Mouse (Mus musculus) CH12.LX (cell line): ENCODE data around the gene Qsox2. TPM values are rescaled to one million over a fixed set of nuclear protein-coding genes. Genes with fewer than 3 reads are reported as not detected.

ENCODE experiments used
- DNase-seq: peaks from one replicate; pipeline ENCODE4 v3.0.0-alpha.2; 2013; ENCODE audit errors: extremely low read depth
- H3K27ac ChIP-seq: 2 replicates; pipeline ENCODE4 v1.5.1; 2012; ENCODE audit warnings: low read depth, mild to moderate bottlenecking, control low read depth, moderate library complexity; ENCODE audit not compliant: insufficient read depth
- H3K27me3 ChIP-seq: replicated peaks from 2 replicates; pipeline ENCODE3; 2012; ENCODE audit warnings: inconsistent platforms
- H3K36me3 ChIP-seq, 2 experiments: replicated peaks in 1 of 2; 2 replicates each; pipeline versions ENCODE3 to v1.6.1; 2012; ENCODE audit warnings: inconsistent platforms in 1 of 2, low read length in 1 of 2, mild to moderate bottlenecking in 1 of 2, mixed read lengths in 1 of 2, moderate library complexity in 1 of 2; ENCODE audit not compliant: control insufficient read depth in 1 of 2, insufficient read depth in 1 of 2
- H3K4me1 ChIP-seq, 2 experiments: 2 replicates each; pipeline ENCODE4 v1.6.1; 2012; ENCODE audit warnings: inconsistent platforms in 1 of 2, moderate library complexity in 1 of 2; ENCODE audit not compliant: insufficient read depth in 2 of 2, control insufficient read depth in 1 of 2
- H3K4me2 ChIP-seq: 2 replicates; pipeline ENCODE4 v1.6.1; 2012; ENCODE audit warnings: low read depth, mild to moderate bottlenecking, control low read depth; ENCODE audit not compliant: poor library complexity, insufficient read depth, severe bottlenecking
- H3K4me3 ChIP-seq, 3 experiments: fragments of 150-350 bp in 1 of 3; sonication (generic) in 1 of 3; replicated peaks in 1 of 3; 2 replicates each; pipeline versions ENCODE3 to v1.5.1; 2011 to 2012; ENCODE audit warnings: low read depth in 2 of 3, low read length in 2 of 3, mild to moderate bottlenecking in 2 of 3, moderate library complexity in 2 of 3, control low read depth in 1 of 3, improper control_type of control experiment in 1 of 3, inconsistent platforms in 1 of 3, mixed read lengths in 1 of 3; ENCODE audit not compliant: poor library complexity in 1 of 3
- H3K79me2 ChIP-seq: replicated peaks from 2 replicates; pipeline ENCODE4 v1.6.1; 2012; ENCODE audit warnings: mild to moderate bottlenecking, moderate library complexity; ENCODE audit not compliant: control insufficient read depth, poor library complexity, insufficient read depth, severe bottlenecking; ENCODE audit errors: extremely low read depth
- H3K9ac ChIP-seq: 2 replicates; pipeline ENCODE4 v1.6.1; 2012; ENCODE audit warnings: low read depth, mild to moderate bottlenecking, control low read depth, moderate library complexity; ENCODE audit not compliant: insufficient read depth
- H3K9me3 ChIP-seq: replicated peaks from 2 replicates; pipeline ENCODE3; 2012; ENCODE audit warnings: low read length, inconsistent platforms, mixed read lengths
- CHD2 ChIP-seq: IDR thresholded peaks from 2 replicates; pipeline ENCODE4 v1.6.1; 2011; ENCODE audit warnings: low read length, improper control_type of control experiment
- E2F4 ChIP-seq: IDR thresholded peaks from 2 replicates; pipeline ENCODE4 v1.6.1; 2011; ENCODE audit warnings: low read depth, low read length, improper control_type of control experiment; ENCODE audit not compliant: insufficient replicate concordance
- ELF1 ChIP-seq: IDR thresholded peaks from 2 replicates; pipeline ENCODE4 v1.6.1; 2014; ENCODE audit warnings: low read depth, mild to moderate bottlenecking, inconsistent platforms, low read length, improper control_type of control experiment
- EP300 ChIP-seq: IDR thresholded peaks from 2 replicates; pipeline ENCODE4 v1.6.1; 2011; ENCODE audit warnings: low read length, improper control_type of control experiment
- GABPA ChIP-seq: IDR thresholded peaks from 2 replicates; pipeline ENCODE4 v1.6.1; 2012; ENCODE audit warnings: low read depth, low read length, improper control_type of control experiment, inconsistent platforms; ENCODE audit not compliant: insufficient replicate concordance
- HCFC1 ChIP-seq: IDR thresholded peaks from 2 replicates; pipeline ENCODE4 v1.6.1; 2012; ENCODE audit warnings: low read depth, mild to moderate bottlenecking, inconsistent platforms, low read length, improper control_type of control experiment
- JUND ChIP-seq: conservative IDR thresholded peaks from 2 replicates; pipeline ENCODE4 v1.6.1; 2011; ENCODE audit warnings: low read depth, low read length, improper control_type of control experiment
- KAT2A ChIP-seq: IDR thresholded peaks from 2 replicates; pipeline ENCODE4 v1.6.1; 2012; ENCODE audit warnings: low read length, improper control_type of control experiment, inconsistent platforms; ENCODE audit not compliant: insufficient replicate concordance
- MAFK ChIP-seq: IDR thresholded peaks from 2 replicates; pipeline ENCODE4 v1.6.1; 2011; ENCODE audit warnings: low read length, improper control_type of control experiment; ENCODE audit not compliant: insufficient replicate concordance
- MAX ChIP-seq: IDR thresholded peaks from 2 replicates; pipeline ENCODE4 v1.6.1; 2011; ENCODE audit warnings: low read length, improper control_type of control experiment
- MYC ChIP-seq: IDR thresholded peaks from 2 replicates; pipeline ENCODE4 v1.6.1; 2011; ENCODE audit warnings: low read depth, mild to moderate bottlenecking, improper control_type of control experiment, low read length
- NELFE ChIP-seq: IDR thresholded peaks from 2 replicates; pipeline ENCODE4 v1.6.1; 2011; ENCODE audit warnings: low read depth, low read length, improper control_type of control experiment
- POLR2A ChIP-seq: IDR thresholded peaks from 2 replicates; pipeline ENCODE4 v1.6.1; 2011; ENCODE audit warnings: low read depth, mild to moderate bottlenecking, improper control_type of control experiment, low read length
- RCOR1 ChIP-seq: conservative IDR thresholded peaks from 2 replicates; pipeline ENCODE4 v1.6.1; 2012; ENCODE audit warnings: low read depth, mild to moderate bottlenecking, inconsistent platforms, low read length, improper control_type of control experiment
- SIN3A ChIP-seq: IDR thresholded peaks from 2 replicates; pipeline ENCODE4 v1.6.1; 2012; ENCODE audit warnings: low read length, improper control_type of control experiment, inconsistent platforms
- SMC3 ChIP-seq: IDR thresholded peaks from 2 replicates; pipeline ENCODE4 v1.6.1; 2011; ENCODE audit warnings: low read depth, low read length, improper control_type of control experiment
- USF2 ChIP-seq: conservative IDR thresholded peaks from 2 replicates; pipeline ENCODE4 v1.6.1; 2011; ENCODE audit warnings: low read depth, low read length, improper control_type of control experiment
- ZC3H11A ChIP-seq: IDR thresholded peaks from 2 replicates; pipeline ENCODE4 v1.6.1; 2012; ENCODE audit warnings: low read depth, mild to moderate bottlenecking, inconsistent platforms, low read length, improper control_type of control experiment
- ZMIZ1 ChIP-seq: IDR thresholded peaks from 2 replicates; pipeline ENCODE4 v1.6.1; 2012; ENCODE audit warnings: low read depth, mild to moderate bottlenecking, inconsistent platforms, low read length, improper control_type of control experiment
- ZNF384 ChIP-seq: IDR thresholded peaks from 2 replicates; pipeline ENCODE4 v1.6.1; 2012; ENCODE audit warnings: low read depth, low read length, improper control_type of control experiment, inconsistent platforms
- dilution Hi-C: fragments of 300-500 bp; cut with MboI; formaldehyde crosslinking; loops from 2 replicates; pipeline ENCODE4 v1.14.3; 2020; ENCODE audit warnings: low sequenced_read_pairs; ENCODE audit not compliant: extremely low pct_unique_long_range_greater_than_20kb, extremely low pct_ligation_motif_present
- in situ Hi-C: fragments of 300-500 bp; cut with MboI; formaldehyde crosslinking; loops from 3 replicates; pipeline ENCODE4 v1.14.3; 2019; ENCODE audit warnings: low sequenced_read_pairs, low pct_ligation_motif_present, low pct_unique_long_range_greater_than_20kb, mixed read lengths
- polyA plus RNA-seq: library from polyadenylated mRNA; unstranded; fragments of >175 nt; gene quantifications from 2 replicates; pipeline ENCODE4 v1.2.1, GENCODE M21; 2012; ENCODE audit warnings: low read depth; ENCODE audit not compliant: insufficient read length
- total RNA-seq, 2 experiments: library from RNA; depleted of rRNA; stranded (reverse); fragments of 300-350 nt in 1 of 2; fragments of >200 nt in 1 of 2; gene quantifications; 2 replicates each; pipeline ENCODE4 v1.2.3; 2012 to 2014

The Qsox2 gene
- total and polyA plus RNA-seq, 3 experiments: 6.4 to 11.5 (median 9.3) TPM

DNA sequence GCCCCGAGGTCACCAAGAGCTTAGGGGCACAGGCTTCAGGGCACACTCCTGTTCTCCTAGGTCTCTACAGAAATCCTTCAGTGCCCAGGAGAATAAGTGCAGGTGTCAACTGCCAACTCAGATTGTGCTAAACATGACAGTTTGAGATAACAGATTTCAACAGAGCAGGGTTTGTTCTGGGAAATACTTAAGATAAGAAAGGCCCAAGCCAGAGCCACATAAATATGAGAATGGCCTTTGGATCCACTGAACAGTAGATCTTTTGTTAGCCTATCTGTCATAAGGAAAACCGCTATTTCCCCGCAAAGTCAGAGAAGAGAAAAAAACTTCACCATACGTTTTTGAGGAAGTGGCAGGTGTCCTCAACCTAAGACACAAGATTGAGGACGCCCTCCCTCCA is 3.1 kb downstream of the Qsox2 start:
- Histone ChIP-seq H3K27ac (no peak overlapping the region), H3K4me3 (no peak overlapping the region), H3K36me3 (peaks cover 0 to 28% of the 10 kb centered on the region in 2 experiments), H3K27me3 (peaks cover 4% of the 10 kb centered on the region), H3K9ac (no peak overlapping the region), H3K4me2 (no peak overlapping the region), H3K4me1 (peaks cover 0 to 48% of the 10 kb centered on the region in 2 experiments; a peak in 2 of 4 replicates), H3K9me3 (no peaks in the 10 kb centered on the region), H3K79me2 (no peaks in the 10 kb centered on the region)
- TF ChIP-seq POLR2A (no peak), MAX (no peak), EP300 (no peak), MAFK (no peak), SMC3 (no peak), HCFC1 (no peak), RCOR1 (no peak), NELFE (no peak), JUND (no peak), CHD2 (no peak), MYC (no peak), E2F4 (no peak), ELF1 (no peak), ZNF384 (no peak)
- in situ Hi-C loops (no loop called here), dilution Hi-C loops (no loop called here)
- no peak for DNase-seq

DNA sequence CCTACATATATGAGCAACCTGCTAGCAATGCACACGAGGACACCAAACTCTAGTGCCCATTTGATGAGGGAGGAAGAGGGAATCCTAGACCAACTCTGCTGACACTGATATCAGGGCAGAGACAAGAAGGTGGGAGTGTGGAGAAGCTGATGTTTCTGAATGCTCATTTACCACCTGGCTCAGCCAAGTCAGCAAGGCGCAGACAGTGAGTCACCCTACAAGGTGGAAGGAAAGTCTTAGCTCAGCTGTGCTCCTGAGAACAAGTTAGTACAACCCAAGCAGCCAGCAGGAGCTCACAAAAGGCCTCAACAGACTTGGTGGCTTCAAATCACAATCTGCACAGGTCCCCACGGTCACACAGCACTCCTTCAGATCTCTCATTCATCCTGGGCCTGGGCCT is 6.0 kb downstream of the Qsox2 start:
- H3K79me2 ChIP-seq: no peaks in the 10 kb centered on the region
- TF ChIP-seq ZC3H11A (no peak), SIN3A (no peak), MYC (no peak), USF2 (no peak), ZMIZ1 (no peak), NELFE (no peak), KAT2A (no peak), ZNF384 (no peak), GABPA (no peak)
- TF ChIP-seq, all 38 proteins: peak for 0
- H3K36me3 ChIP-seq: peaks cover 4 to 46% of the 10 kb centered on the region in 2 experiments
- no peak overlapping the region for H3K4me2 ChIP-seq
- H3K27ac ChIP-seq: no peak overlapping the region
- in situ Hi-C loops: no loop called here
- H3K9me3 ChIP-seq: no peaks in the 10 kb centered on the region
- dilution Hi-C loops: no loop called here
- no peak for DNase-seq
- H3K27me3 ChIP-seq: no peaks in the 10 kb centered on the region
- H3K9ac ChIP-seq: no peak overlapping the region
- peaks cover 0 to 40% of the 10 kb centered on the region in 2 experiments; a peak in 2 of 4 replicates for H3K4me1 ChIP-seq
- no peak overlapping the region for H3K4me3 ChIP-seq
